ENCODE assay signal across 15 mouse cellular contexts in genomic region chr3:85681136-85681535, GRCm38 (mm10).
"Had no signal": no experiment of that assay in that cellular context is flagged by ENCODE, and none has a peak within 500 bp of the region (broad histone marks: within the 10 kb centered on the region; RNA-seq: fewer than 3 reads in every experiment).

No protein-coding gene starts in this region.

- H3K27ac ChIP-seq: kidney, postnatal 0 days; liver, embryonic 12.5 days; midbrain, embryonic 12.5 days; neural tube, embryonic 15.5 days; stomach, postnatal 0 days had no signal

- H3K27me3 ChIP-seq: neural tube, embryonic 15.5 days had no signal

- H3K9me3 ChIP-seq: liver, embryonic 12.5 days; midbrain, embryonic 12.5 days; neural tube, embryonic 15.5 days had no signal

- DNase-seq: kidney, adult 11 months; kidney, adult 9 months; kidney, postnatal 36 days; left cerebral cortex, postnatal 4 days; lung, embryonic 14.5 days; lung, postnatal 10 days; lung, postnatal 4 days; right cerebral cortex, adult 18-20 months; thymus, postnatal 4 days had no signal

- H3K36me3 ChIP-seq: liver, embryonic 12.5 days; midbrain, embryonic 12.5 days; neural tube, embryonic 15.5 days had no signal

- H3K4me3 ChIP-seq: liver, embryonic 12.5 days; midbrain, embryonic 12.5 days; myocyte; neural tube, embryonic 15.5 days had no signal

- H3K4me1 ChIP-seq: midbrain, embryonic 12.5 days; neural tube, embryonic 15.5 days had no signal
